Mouse (Mus musculus) myocyte (in vitro differentiated cells): ENCODE data around the gene Ctf2. TPM values are rescaled to one million over a fixed set of nuclear protein-coding genes. Genes with fewer than 3 reads are reported as not detected.

Experiments used
- H3K27me3 ChIP-seq: one replicate; pipeline ENCODE4 v1.6.1; 2011; ENCODE audit not compliant: control insufficient read depth, insufficient read depth, insufficient read length
- H3K36me3 ChIP-seq: one replicate; pipeline ENCODE4 v1.6.1; 2011; ENCODE audit not compliant: control insufficient read depth, insufficient read depth
- H3K4me2 ChIP-seq: one replicate; pipeline ENCODE4 v1.6.1; 2011; ENCODE audit warnings: low read depth, control low read depth
- H3K4me3 ChIP-seq: one replicate; pipeline ENCODE4 v1.5.1; 2011; ENCODE audit warnings: mild to moderate bottlenecking, control low read depth, moderate library complexity
- H3K79me2 ChIP-seq: one replicate; pipeline ENCODE4 v1.6.1; 2011; ENCODE audit not compliant: control insufficient read depth, insufficient read depth
- H3ac ChIP-seq: one replicate; pipeline ENCODE4 v1.6.1; 2011; ENCODE audit not compliant: control insufficient read depth, insufficient read length
- CEBPB ChIP-seq: IDR thresholded peaks from 2 replicates; pipeline ENCODE4 v1.6.1; 2011; ENCODE audit warnings: mild to moderate bottlenecking, moderate library complexity; ENCODE audit not compliant: poor library complexity, insufficient read depth, severe bottlenecking
- E2F4 ChIP-seq: IDR thresholded peaks from one replicate; pipeline ENCODE4 v1.6.1; 2011; ENCODE audit warnings: mild to moderate bottlenecking, control low read depth, moderate library complexity; ENCODE audit not compliant: insufficient read depth
- MAX ChIP-seq: IDR thresholded peaks from one replicate; pipeline ENCODE4 v1.6.1; 2011; ENCODE audit warnings: low read depth, mild to moderate bottlenecking, control low read depth
- MYOD1 ChIP-seq, 3 experiments: IDR thresholded peaks; one replicate each; pipeline ENCODE4 v1.6.1; 2011; ENCODE audit warnings: control low read depth in 2 of 3, low read depth in 2 of 3, mild to moderate bottlenecking in 2 of 3, moderate library complexity in 1 of 3; ENCODE audit not compliant: insufficient read length in 2 of 3, control insufficient read depth in 1 of 3
- MYOG ChIP-seq, 3 experiments: IDR thresholded peaks; one replicate each; pipeline ENCODE4 v1.6.1; 2011; ENCODE audit warnings: control low read depth in 2 of 3, low read depth in 2 of 3, mild to moderate bottlenecking in 2 of 3; ENCODE audit not compliant: insufficient read length in 2 of 3, control insufficient read depth in 1 of 3, insufficient read depth in 1 of 3
- POLR2A ChIP-seq: IDR thresholded peaks from one replicate; pipeline ENCODE4 v1.6.1; 2011; ENCODE audit warnings: low read depth, mild to moderate bottlenecking, control low read depth, moderate library complexity; ENCODE audit not compliant: insufficient read length
- POLR2AphosphoS2 ChIP-seq: IDR thresholded peaks from one replicate; pipeline ENCODE4 v1.6.1; 2011; ENCODE audit warnings: low read depth, control low read depth; ENCODE audit not compliant: insufficient read length
- REST ChIP-seq: IDR thresholded peaks from one replicate; pipeline ENCODE4 v1.6.1; 2011; ENCODE audit warnings: mild to moderate bottlenecking, control low read depth, moderate library complexity; ENCODE audit not compliant: insufficient read depth, insufficient read length
- SRF ChIP-seq: IDR thresholded peaks from one replicate; pipeline ENCODE4 v1.6.1; 2011; ENCODE audit warnings: low read depth; ENCODE audit not compliant: control insufficient read depth, insufficient read length
- TCF12 ChIP-seq: IDR thresholded peaks from one replicate; pipeline ENCODE4 v1.6.1; 2011; ENCODE audit warnings: mild to moderate bottlenecking, control low read depth; ENCODE audit not compliant: poor library complexity, insufficient read depth, severe bottlenecking
- TCF3 ChIP-seq: IDR thresholded peaks from one replicate; pipeline ENCODE4 v1.6.1; 2011; ENCODE audit warnings: low read depth, control low read depth; ENCODE audit not compliant: insufficient read length
- USF1 ChIP-seq: IDR thresholded peaks from one replicate; pipeline ENCODE4 v1.6.1; 2011; ENCODE audit warnings: low read depth, mild to moderate bottlenecking, control low read depth, moderate library complexity
- polyA plus RNA-seq: library from polyadenylated mRNA; unstranded; fragments of >200 nt; fragmentation: generic; extraction: Trizol; gene quantifications from one replicate; pipeline ENCODE4 v1.2.1, GENCODE M21; 2012; ENCODE audit warnings: missing spikeins

Ctf2 gene
- polyA plus RNA-seq, 1 experiment = 0.14 TPM

- Histone ChIP-seq H3K27me3 (no peaks in the 10 kb centered on the region), H3K79me2 (peaks cover 12% of the 10 kb centered on the region), H3K4me2 (peak overlapping the region; percentile 35), H3K4me3 (peak overlapping the region; percentile 1), H3ac (no peak overlapping the region), H3K36me3 (no peaks in the 10 kb centered on the region)
- peak; percentile 13 for TF ChIP-seq POLR2AphosphoS2
- TF ChIP-seq MAX = no peak
- 0 out of 2 replicates have a peak, but pooled peaks have one; percentile 50 for TF ChIP-seq CEBPB
- TF ChIP-seq REST = no peak
- no peak for TF ChIP-seq TCF12
- no peak for TF ChIP-seq USF1
- TF ChIP-seq POLR2A = no peak
Observed at GRCm38 (mm10) chr7:127773664-127774384, 41.9 kb upstream of the Ctf2 start.

DNA sequence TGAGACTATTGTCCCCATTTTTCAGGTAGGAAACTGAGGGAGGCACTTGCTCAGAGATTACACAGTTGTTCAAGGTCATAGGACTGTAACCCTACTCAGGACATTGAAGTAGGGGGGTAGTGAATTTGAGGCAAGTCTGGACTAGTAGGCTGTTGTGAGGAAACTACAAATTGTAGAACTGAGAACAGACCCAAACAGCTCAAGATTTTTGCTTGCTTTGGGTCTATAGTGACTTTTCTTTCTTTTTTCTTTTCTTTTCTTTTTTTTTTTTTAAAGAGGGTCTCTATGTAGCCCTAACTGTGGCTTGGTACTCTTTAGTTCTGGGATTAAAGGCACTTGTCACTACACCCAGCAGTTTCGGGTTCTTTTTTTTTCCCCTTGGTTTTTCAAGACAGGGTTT lies 40.6 kb upstream of the Ctf2 start:
- H3ac ChIP-seq = no peak overlapping the region
- TF ChIP-seq MYOG (IDR thresholded peaks at IDR 0.05; ENCODE audit: control insufficient read depth in 1 of 3, insufficient read depth in 1 of 3, insufficient read length in 2 of 3, low read depth in 2 of 3) (no peak), E2F4 (no peak), TCF3 (no peak), MAX (no peak), MYOD1 (IDR thresholded peaks at IDR 0.05; ENCODE audit: control insufficient read depth in 1 of 3, insufficient read length in 2 of 3, low read depth in 2 of 3) (no peak), POLR2AphosphoS2 (no peak), SRF (no peak), TCF12 (no peak), REST (no peak), USF1 (no peak), POLR2A (no peak), CEBPB (no peak)
- no peak overlapping the region for H3K4me3 ChIP-seq
- no peaks in the 10 kb centered on the region for H3K36me3 ChIP-seq
- H3K4me2 ChIP-seq = no peak overlapping the region
- no peaks in the 10 kb centered on the region for H3K27me3 ChIP-seq
- H3K79me2 ChIP-seq = no peaks in the 10 kb centered on the region

DNA sequence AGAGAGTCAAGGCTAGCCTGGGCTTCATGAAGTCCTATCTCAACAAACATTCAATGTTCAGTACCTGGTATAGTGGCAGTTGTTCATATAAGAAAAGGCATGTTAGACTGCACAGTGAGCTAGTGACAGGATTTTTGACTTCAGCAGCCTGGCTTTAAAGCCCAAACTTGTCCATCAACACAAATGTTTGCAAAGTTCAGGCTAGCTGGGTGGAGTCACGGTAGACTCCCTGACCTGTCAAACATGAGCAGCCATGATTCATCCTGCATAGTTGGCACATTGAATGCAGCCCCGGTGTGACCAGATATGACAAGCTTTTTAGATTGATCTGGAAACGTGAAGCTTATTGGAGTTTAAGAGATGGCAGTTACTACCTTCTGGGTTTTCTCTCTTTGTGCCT lies 40.1 kb upstream of the Ctf2 start:
- Histone ChIP-seq H3K79me2 (no peaks in the 10 kb centered on the region), H3ac (no peak overlapping the region), H3K36me3 (no peaks in the 10 kb centered on the region), H3K27me3 (no peaks in the 10 kb centered on the region), H3K4me2 (no peak overlapping the region), H3K4me3 (no peak overlapping the region)
- peak; percentile 45 for TF ChIP-seq POLR2AphosphoS2
- no peak for TF ChIP-seq SRF

DNA sequence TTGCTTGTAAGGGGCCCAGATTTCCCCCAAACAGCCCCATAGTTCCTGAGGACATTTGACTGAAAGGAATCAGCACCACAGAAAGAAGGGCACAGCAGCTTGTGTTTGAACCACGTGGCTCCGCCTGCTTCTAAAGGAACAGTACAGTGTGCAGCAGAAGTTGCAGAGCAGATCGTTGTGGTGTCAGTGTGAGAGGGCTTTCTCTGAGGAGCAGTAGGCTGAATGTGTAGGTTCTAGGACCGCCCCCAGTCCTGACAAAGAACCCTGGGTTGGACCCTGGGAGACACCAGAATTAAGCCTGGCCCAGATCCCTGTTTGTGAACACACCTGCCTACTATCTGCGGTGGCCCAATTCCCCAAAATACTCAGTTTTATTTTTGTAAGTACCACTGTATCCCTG lies 39.3 kb upstream of the Ctf2 start:
- Histone ChIP-seq H3K79me2 (no peaks in the 10 kb centered on the region), H3ac (no peak overlapping the region), H3K4me3 (peak overlapping the region; percentile 84), H3K27me3 (no peaks in the 10 kb centered on the region), H3K36me3 (no peaks in the 10 kb centered on the region), H3K4me2 (peak overlapping the region; percentile 99)
- no peak for TF ChIP-seq MYOG (IDR thresholded peaks at IDR 0.05; ENCODE audit: control insufficient read depth in 1 of 3, insufficient read depth in 1 of 3, insufficient read length in 2 of 3, low read depth in 2 of 3)
- TF ChIP-seq CEBPB = no peak

GRCm38 (mm10) chr7:127770039-127770905 lies 38.3 kb upstream of the Ctf2 start:
- Histone ChIP-seq H3K36me3 (peaks cover 1% of the 10 kb centered on the region), H3K4me3 (peak overlapping the region; percentile 84), H3ac (peak overlapping the region; percentile 25), H3K79me2 (no peaks in the 10 kb centered on the region), H3K4me2 (peak overlapping the region; percentile 99), H3K27me3 (no peaks in the 10 kb centered on the region)
- no peak for TF ChIP-seq POLR2A
- no peak for TF ChIP-seq CEBPB
- TF ChIP-seq TCF3 = no peak
- no peak for TF ChIP-seq SRF
